Mouse (Mus musculus) small intestine, adult 2 months (tissue): ENCODE measurements around the gene Gm47995. TPM values are rescaled to one million over a fixed set of nuclear protein-coding genes. Genes with fewer than 3 reads are reported as not detected.

Experiments used
- H3K27ac ChIP-seq: fragments of 200-500 bp; 2 replicates; pipeline ENCODE4 v1.5.1; 2012; ENCODE audit warnings: low read depth, low read length, control low read depth, inconsistent platforms; ENCODE audit not compliant: insufficient read depth
- H3K27me3 ChIP-seq: fragments of 200-500 bp; 2 replicates; pipeline ENCODE4 v1.6.1; 2012; ENCODE audit warnings: mild to moderate bottlenecking, moderate library complexity, low read length, inconsistent platforms; ENCODE audit not compliant: control insufficient read depth, insufficient read depth
- H3K36me3 ChIP-seq: fragments of 200-500 bp; 2 replicates; pipeline ENCODE4 v1.6.1; 2012; ENCODE audit warnings: mild to moderate bottlenecking, low read length, control low read depth, inconsistent platforms; ENCODE audit not compliant: control insufficient read depth, insufficient read depth
- H3K4me1 ChIP-seq: fragments of 200-500 bp; 2 replicates; pipeline ENCODE4 v1.6.1; 2012; ENCODE audit warnings: low read length, inconsistent platforms, mixed read lengths; ENCODE audit not compliant: control insufficient read depth, insufficient read depth, insufficient read length
- H3K4me3 ChIP-seq: fragments of 200-500 bp; 2 replicates; pipeline ENCODE4 v1.5.1; 2012; ENCODE audit warnings: low read depth, mild to moderate bottlenecking, control low read depth, inconsistent platforms, low read length, moderate library complexity
- CTCF ChIP-seq: fragments of 200-500 bp; IDR thresholded peaks from 2 replicates; pipeline ENCODE4 v1.5.1; 2012; ENCODE audit warnings: low read depth, mild to moderate bottlenecking, control low read depth, inconsistent platforms, low read length, moderate library complexity, mixed read lengths; ENCODE audit not compliant: insufficient replicate concordance, insufficient read length; ENCODE audit errors: extremely low read depth
- POLR2A ChIP-seq: fragments of 200-500 bp; IDR thresholded peaks from 2 replicates; pipeline ENCODE4 v1.6.1; 2012; ENCODE audit warnings: low read depth, mild to moderate bottlenecking, control low read depth, inconsistent platforms, low read length, moderate library complexity
- WGBS: fragments of 180-500 bp; shearing (Covaris S2); methylation state at CpG from one replicate; pipeline ENCODE4 v1.1.7; 2018; 5-methylcytosine and 5-hydroxymethylcytosine counted together
- polyA plus RNA-seq: library from polyadenylated mRNA; depleted of rRNA; stranded (reverse); fragments of >200 nt; gene quantifications from 2 replicates; pipeline ENCODE4 v1.2.3, GENCODE M21; 2012; rRNA removed

The Gm47995 gene
- polyA plus RNA-seq, 1 experiment: 0.42 TPM

GRCm38 (mm10) chr1:151237780-151238179, 39.5 kb downstream of the Gm47995 start:
- no peak overlapping the region for H3K4me3 ChIP-seq
- H3K36me3 ChIP-seq: no peaks in the 10 kb centered on the region
- no peaks in the 10 kb centered on the region for H3K4me1 ChIP-seq
- H3K27me3 ChIP-seq: no peaks in the 10 kb centered on the region
- TF ChIP-seq POLR2A (no peak), CTCF (no peak)
- WGBS: 68% methylated on average over 3 of the region's 3 CpGs
- H3K27ac ChIP-seq: no peak overlapping the region

GRCm38 (mm10) chr1:151243332-151243731, 45.1 kb downstream of the Gm47995 start:
- H3K27ac ChIP-seq: no peak overlapping the region
- TF ChIP-seq CTCF (no peak), POLR2A (no peak)
- 84% methylated on average over 4 of the region's 4 CpGs for WGBS
- no peaks in the 10 kb centered on the region for H3K27me3 ChIP-seq
- H3K4me3 ChIP-seq: no peak overlapping the region
- H3K36me3 ChIP-seq: no peaks in the 10 kb centered on the region
- no peaks in the 10 kb centered on the region for H3K4me1 ChIP-seq

GRCm38 (mm10) chr1:151244013-151244412, 45.8 kb downstream of the Gm47995 start:
- no peaks in the 10 kb centered on the region for H3K4me1 ChIP-seq
- no peak for TF ChIP-seq CTCF
- TF ChIP-seq POLR2A: no peak
- no peaks in the 10 kb centered on the region for H3K27me3 ChIP-seq
- no peak overlapping the region for H3K4me3 ChIP-seq
- 89% methylated on average over 5 of the region's 5 CpGs for WGBS
- no peaks in the 10 kb centered on the region for H3K36me3 ChIP-seq
- H3K27ac ChIP-seq: no peak overlapping the region

- no peaks in the 10 kb centered on the region for H3K27me3 ChIP-seq
- no peak for TF ChIP-seq POLR2A
- no peak for TF ChIP-seq CTCF
- no peaks in the 10 kb centered on the region for H3K36me3 ChIP-seq
- H3K27ac ChIP-seq: no peak overlapping the region
- H3K4me1 ChIP-seq: no peaks in the 10 kb centered on the region
- 92% methylated on average over 4 of the region's 4 CpGs for WGBS
- no peak overlapping the region for H3K4me3 ChIP-seq
Measured at GRCm38 (mm10) chr1:151244761-151245160, 46.5 kb downstream of the Gm47995 start.

GRCm38 (mm10) chr1:151245165-151245564, 46.9 kb downstream of the Gm47995 start:
- no peaks in the 10 kb centered on the region for H3K36me3 ChIP-seq
- TF ChIP-seq POLR2A: no peak
- TF ChIP-seq CTCF: no peak
- WGBS: 87% methylated on average over 10 of the region's 10 CpGs
- H3K4me3 ChIP-seq: no peak overlapping the region
- H3K4me1 ChIP-seq: no peaks in the 10 kb centered on the region
- no peaks in the 10 kb centered on the region for H3K27me3 ChIP-seq
- H3K27ac ChIP-seq: no peak overlapping the region

- H3K36me3 ChIP-seq: no peaks in the 10 kb centered on the region
- no peaks in the 10 kb centered on the region for H3K4me1 ChIP-seq
- no peak overlapping the region for H3K4me3 ChIP-seq
- WGBS: 47% methylated on average over 2 of the region's 2 CpGs
- no peaks in the 10 kb centered on the region for H3K27me3 ChIP-seq
- H3K27ac ChIP-seq: no peak overlapping the region
- TF ChIP-seq POLR2A: no peak
- no peak for TF ChIP-seq CTCF
Measured at GRCm38 (mm10) chr1:151245846-151246245, 47.6 kb downstream of the Gm47995 start.

Other genes with a start within 250 kb of the Gm47995 start
- gene Hmcn1, start 205.0 kb upstream of the Gm47995 start, polyA plus RNA-seq: 1.9 and 2.6 TPM in 2 replicates
- 0.09 TPM in 1 of 2 replicates, not detected in the other for gene Gm47985, start 15.9 kb upstream of the Gm47995 start, polyA plus RNA-seq
- gene Gm8947, start 6.1 kb upstream of the Gm47995 start, polyA plus RNA-seq: 0.16 TPM in 1 of 2 replicates, not detected in the other
- 1.3 TPM in 1 of 2 replicates, not detected in the other for gene 3110040M04Rik, start 5.7 kb downstream of the Gm47995 start, polyA plus RNA-seq
- 0.13 TPM in 1 of 2 replicates, not detected in the other for gene Gm47996, start 11.7 kb downstream of the Gm47995 start, polyA plus RNA-seq
- 14.1 and 37.6 TPM in 2 replicates for gene Ivns1abp, start 146.0 kb downstream of the Gm47995 start, polyA plus RNA-seq
- gene Swt1, start 230.0 kb downstream of the Gm47995 start, polyA plus RNA-seq: 1.5 and 2.3 TPM in 2 replicates
- gene Trmt1l, start 230.1 kb downstream of the Gm47995 start, polyA plus RNA-seq: 8.5 and 15.7 TPM in 2 replicates